Mouse (Mus musculus) liver, adult (tissue): ENCODE data around the gene Stx4a.

Experiments
- GATA4 ChIP-seq: IDR thresholded peaks from 2 replicates; pipeline ENCODE4 v1.6.1; 2014; ENCODE audit warnings: mild to moderate bottlenecking, low read length; ENCODE audit not compliant: insufficient replicate concordance

Stx4a gene

GRCm38 (mm10) chr7:127809846-127810245 lies 14.2 kb upstream of the Stx4a start:
- TF ChIP-seq GATA4: no peak

- no peak for TF ChIP-seq GATA4
Measured at GRCm38 (mm10) chr7:127810650-127811049, 13.4 kb upstream of the Stx4a start.

DNA sequence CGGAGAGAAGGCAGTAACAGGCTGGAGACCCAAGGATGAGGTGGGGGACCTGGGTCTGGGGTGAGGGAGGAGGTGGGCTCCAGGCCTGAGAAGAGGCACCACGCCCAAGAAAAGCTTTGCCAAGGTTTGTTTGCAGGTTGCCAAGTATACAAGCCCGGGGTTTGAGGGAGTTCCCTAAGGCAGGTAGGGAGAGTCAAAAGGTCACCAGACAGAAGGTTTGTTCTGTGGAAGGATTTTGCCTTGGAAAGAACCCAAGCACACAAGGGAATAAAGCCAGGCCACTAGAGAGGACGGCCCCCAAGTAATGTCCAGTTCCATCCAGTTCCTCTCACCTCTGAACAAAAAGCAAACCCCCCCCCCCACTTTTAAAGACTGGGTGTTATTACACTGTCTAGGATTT lies 12.9 kb upstream of the Stx4a start:
- TF ChIP-seq GATA4: no peak

DNA sequence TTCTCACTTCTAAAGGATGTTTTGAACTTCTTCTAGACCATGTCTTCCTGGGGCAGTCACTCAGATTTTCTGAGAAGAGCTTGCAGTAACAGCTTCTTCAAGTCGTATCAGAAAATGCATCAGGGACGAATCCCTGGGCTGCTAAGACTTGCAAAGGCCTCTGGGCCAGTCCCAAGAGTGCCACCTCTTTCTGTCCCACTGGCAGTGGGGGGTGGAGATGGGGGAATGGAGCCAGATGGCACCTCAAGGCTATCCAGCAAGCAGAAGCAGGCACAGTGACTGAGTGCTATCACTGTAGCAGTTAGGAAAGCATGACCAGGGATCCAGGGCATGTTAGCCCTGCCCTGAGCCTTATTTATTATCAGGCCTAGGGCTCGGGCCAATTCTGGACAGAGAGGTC lies 11.8 kb upstream of the Stx4a start:
- TF ChIP-seq GATA4: no peak

DNA sequence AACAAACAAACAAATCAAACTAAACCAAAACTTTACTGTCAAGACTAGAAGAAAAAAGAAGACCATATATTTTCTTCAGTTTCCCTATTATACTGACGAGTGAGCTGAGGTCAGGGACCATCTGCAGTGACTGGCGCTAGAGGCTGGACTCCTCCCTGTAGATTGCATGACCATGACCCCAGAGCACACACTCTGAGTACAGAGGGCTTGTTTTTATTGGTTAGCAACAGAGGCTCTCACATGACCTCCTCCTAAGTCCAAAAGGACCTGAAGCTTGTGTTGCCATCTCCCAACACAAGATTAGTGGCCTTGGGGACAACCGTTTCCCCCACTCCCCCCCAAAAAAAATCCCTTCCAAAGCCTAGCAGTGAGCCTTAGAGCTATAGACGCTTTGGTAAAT lies 10.3 kb upstream of the Stx4a start:
- no peak for TF ChIP-seq GATA4

GRCm38 (mm10) chr7:127814241-127814921 lies 9.7 kb upstream of the Stx4a start:
- no peak for TF ChIP-seq GATA4

- TF ChIP-seq GATA4: no peak
Measured at GRCm38 (mm10) chr7:127815116-127815665, 8.9 kb upstream of the Stx4a start.

- no peak; the same call in 1 of the 2 replicates for TF ChIP-seq GATA4
Measured at GRCm38 (mm10) chr7:127815954-127816821, 7.9 kb upstream of the Stx4a start.

DNA sequence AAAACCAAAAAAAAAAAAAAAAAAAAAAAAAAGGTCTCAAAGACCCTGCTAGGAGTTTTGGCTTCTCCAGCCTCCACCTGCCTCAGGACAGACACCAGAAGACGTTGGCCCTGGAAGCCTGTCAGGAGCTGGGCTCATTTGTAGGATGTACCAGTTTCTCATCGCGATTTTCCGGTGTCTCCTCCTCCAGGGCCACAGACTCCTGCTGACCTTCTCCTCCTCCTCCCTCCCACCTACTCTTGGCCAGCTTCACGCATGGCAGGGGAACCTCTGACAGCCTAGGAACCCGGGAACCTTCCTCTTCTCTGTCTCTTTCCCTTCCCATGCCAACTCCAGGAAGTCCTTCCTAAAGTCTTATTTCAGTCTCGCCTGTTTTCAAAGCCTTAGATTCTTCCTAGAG lies 7.0 kb upstream of the Stx4a start:
- TF ChIP-seq GATA4: no peak

- TF ChIP-seq GATA4: no peak
Measured at GRCm38 (mm10) chr7:127817776-127818175, 6.3 kb upstream of the Stx4a start.

GRCm38 (mm10) chr7:127820836-127821509 lies 3.1 kb upstream of the Stx4a start:
- TF ChIP-seq GATA4: no peak

- no peak for TF ChIP-seq GATA4
Measured at GRCm38 (mm10) chr7:127822494-127822893, 1.6 kb upstream of the Stx4a start.

DNA sequence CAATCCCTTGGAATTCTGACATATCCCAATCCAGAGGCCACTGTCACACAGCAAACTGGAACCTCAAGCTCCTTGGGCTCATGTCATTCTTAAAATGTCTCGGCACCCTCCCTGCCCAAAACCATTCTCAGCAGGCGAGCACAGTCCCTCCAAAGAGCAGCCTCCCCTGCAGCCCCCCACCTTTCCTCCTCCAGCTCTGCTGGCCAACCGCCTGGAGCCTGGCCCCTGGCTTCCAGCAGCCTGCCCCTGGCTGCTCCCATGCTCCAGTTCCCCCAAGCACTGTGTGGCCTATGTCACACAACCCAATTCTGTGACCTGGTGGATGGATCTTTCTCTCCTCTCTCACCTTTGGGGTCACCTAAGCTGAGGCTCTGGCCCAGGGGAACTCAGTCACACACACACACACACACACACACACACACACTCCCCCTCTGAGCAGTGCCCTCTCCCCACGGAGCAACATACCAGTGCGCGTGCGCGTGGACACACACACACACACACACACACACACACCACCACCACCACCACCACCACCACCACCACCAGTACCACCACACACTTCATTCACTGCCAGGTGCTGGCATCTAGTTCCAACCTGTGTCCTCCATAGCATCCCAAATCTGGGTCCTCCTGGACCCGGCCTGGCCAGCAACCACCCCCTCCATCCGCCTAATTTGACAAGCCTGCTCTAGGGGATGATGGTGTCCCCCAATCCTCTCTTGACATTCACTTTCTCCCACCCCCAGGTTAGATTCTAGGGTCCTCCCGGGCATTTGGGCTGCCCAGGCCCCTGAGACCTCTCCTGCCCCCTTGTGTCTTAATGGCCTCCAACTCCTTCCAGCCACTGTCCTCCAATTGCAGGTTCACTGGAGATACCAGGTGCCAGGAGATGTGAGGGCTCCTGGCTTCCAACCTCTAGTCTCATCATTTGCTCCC lies 590 bp upstream of the Stx4a start:
- no peak for TF ChIP-seq GATA4

DNA sequence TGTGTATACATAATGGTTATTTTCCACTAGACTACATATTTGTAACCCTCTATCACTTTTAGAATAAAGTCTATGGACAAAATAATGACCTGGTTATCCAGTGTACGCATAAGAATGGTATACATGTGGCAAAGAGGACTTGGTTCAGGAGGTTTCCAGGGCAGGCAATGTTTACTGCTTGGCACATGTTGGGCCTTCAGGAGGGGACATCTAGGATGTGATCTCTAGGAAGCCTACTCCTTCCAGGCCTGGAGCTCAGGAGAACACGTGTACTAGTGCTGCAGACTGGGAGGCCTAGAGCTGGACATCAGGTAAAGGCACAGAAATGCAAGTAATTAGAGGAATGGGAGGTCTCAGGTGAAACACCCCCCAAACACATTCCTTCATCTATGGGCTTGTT lies 11.5 kb downstream of the Stx4a start:
- no peak for TF ChIP-seq GATA4
